Mouse (Mus musculus): ENCODE data around the gene Tnk1.

Gene Tnk1

DNA sequence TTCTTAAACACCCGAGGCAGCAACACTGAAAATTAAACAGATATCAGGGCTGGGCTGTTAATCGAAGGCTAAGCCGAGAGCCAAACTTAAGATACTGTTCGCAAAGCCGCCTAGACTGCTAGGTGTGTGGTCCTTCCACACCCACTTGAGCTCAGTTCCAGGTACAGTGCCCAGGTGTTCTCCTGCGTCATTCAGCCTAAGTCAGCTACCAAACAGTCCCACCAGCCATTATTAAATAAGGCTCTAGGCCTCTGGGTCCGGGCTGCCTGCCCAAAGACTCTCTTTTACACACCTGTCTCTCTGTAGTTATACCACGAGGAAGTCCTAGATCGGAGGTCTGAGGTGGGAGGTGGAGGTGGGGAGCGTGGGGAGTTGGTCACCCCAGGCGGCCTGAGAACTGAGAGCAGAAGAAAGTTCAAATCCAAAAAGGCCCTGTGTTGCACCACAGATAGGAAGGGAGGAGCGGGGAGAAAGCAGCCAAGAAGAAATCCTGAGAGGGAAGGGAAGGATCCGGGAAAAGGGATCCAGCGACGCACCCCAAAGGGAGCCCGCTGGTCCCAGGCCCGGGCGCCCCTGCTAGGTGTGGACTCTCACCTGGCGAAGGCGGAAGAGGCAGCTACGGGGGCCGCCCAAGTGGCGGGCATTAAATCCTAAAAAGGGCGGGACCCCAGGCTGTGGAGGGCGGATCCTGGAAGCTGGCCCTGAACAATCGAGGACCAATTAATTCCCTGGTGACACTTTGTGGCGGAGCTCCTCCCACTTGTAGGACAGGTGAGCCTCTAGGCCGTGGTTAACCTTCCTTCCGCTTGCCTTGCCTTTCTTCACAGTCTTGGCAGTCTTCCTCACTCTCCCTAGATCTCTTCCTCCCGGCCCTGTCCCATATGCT lies at the start of gene Tnk1:
Gene Tnk1 (minus strand): TSS at position 618 of the 886 bp plus-strand sequence.
- CTCF ChIA-PET: interaction anchor here (0.5 kb wide), 1 partner anchor 47 kb away, joined by 3 read pairs; no protein-coding TSS in a partner anchor

DNA sequence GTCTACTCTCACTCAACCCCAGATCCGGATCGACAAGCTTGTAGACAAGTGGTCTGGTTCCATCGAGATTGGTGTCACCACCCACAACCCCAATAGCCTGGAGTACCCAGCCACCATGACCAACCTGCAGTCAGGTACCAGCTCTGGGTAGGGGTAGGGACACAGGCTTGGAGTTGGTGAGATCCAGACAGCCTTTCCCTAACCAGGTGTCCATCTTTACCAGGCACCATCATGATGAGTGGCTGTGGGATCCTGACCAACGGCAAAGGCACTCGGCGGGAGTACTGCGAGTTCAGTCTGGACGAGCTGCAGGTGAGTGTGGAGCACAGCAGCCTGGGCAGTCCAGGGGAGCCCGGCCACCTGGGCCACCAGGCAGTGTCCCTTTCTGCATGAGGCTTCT lies 45.8 kb upstream of the Tnk1 start:
- CTCF ChIA-PET: interaction anchor here (0.7 kb wide), 1 partner anchor 82 kb away, joined by 3 read pairs; no protein-coding TSS in a partner anchor

DNA sequence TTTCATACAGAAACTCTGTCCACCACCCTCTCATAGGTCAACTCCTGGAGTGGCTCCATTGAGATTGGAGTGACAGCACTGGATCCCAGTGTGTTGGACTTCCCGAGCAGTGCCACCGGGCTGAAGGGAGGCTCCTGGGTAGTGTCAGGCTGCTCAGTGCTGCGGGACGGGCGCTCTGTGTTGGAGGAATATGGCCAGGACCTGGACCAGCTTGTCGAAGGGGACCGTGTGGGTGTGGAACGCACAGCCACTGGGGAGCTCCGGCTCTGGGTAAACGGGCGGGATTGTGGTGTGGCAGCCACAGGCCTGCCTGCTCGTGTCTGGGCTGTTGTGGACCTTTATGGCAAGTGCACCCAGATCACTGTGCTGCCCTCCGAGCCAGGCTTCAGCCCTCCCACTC lies 44.4 kb upstream of the Tnk1 start:
- CTCF ChIA-PET: no interaction called here

DNA sequence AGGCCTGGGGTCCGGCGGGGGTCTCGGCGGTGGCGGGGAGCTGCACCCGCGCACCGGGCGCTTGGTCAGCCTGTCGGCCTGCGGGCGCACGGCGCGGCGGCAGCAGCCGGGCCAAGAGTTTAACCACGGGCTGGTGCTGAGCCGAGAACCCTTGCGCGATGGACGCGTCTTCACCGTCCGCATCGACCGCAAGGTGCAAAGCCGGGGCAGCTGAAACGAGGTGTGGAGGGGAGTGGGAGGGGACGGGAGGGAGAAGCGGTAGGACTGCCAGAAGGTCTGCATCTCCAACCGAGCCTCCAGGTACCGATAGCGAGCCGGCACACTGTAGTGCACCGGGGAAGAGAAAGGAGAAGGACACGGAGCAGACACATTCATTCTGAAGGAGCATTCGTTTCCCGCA lies 43.5 kb upstream of the Tnk1 start:
- CTCF ChIA-PET: no interaction called here

GRCm38 (mm10) chr11:69901406-69901846 lies 42.9 kb upstream of the Tnk1 start:
- CTCF ChIA-PET: no interaction called here

DNA sequence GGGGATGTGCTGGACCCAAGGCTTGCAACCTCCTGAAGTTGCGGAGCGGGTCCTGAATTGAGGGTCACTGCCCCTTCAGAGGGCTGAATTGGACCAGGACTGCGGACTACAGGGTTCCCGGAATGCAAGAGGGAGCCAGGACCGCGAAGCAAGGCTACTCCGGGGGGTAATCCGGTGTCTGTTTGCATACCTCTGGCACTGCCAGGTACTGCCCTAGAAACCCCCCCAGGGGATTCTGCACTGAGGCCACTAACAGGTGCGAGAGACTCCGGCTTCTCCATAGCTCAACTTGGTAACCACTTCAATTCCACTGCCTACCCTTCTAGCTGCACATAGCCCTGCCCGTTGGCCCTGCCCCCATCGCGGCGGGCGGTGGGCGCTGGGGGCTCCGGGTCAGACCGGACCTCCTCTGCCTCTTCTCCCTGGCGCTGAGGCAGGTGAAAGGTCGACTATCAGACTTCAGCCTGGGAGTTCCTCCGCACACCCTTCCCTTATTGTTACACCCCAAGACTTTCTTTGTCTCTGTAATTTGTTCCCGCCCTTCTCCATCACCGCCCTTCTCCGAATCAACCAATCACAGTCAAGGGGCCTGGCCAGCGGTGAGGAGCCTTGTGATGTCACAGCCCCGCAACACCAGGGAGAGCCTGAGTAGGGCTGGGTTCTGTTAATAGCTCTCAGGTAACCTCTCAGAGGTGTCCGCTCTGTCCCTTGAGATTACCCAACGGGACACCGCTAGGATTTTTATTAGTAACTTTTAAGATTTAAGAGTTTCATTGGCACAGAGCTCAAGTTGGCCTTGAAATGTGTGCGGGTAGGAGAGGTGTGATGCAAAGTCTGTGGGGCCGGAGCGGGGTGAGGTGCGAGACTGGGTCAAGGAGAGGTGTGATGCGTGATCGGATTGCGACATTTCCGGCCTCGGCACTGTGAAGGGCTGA lies 42.2 kb upstream of the Tnk1 start, which contains the start of the genes 2810408A11Rik and Neurl4:
Gene 2810408A11Rik (minus strand): TSS at position 517 of the 935 bp plus-strand sequence.
Gene Neurl4 (plus strand): TSS at position 602 of the 935 bp plus-strand sequence.
- CTCF ChIA-PET: interaction anchor here (1.2 kb wide), 1 partner anchor 11 kb away, joined by 3 read pairs; no protein-coding TSS in a partner anchor

- CTCF ChIA-PET: interaction anchor here (1.2 kb wide), 1 partner anchor 11 kb away, joined by 3 read pairs; no protein-coding TSS in a partner anchor
Measured at GRCm38 (mm10) chr11:69899870-69900269, 41.3 kb upstream of the Tnk1 start.

GRCm38 (mm10) chr11:69895291-69895690 lies 36.8 kb upstream of the Tnk1 start, which contains the start of gene Acap1:
Gene Acap1, minus strand, starts transcription at chr11:69895539.
- CTCF ChIA-PET: interaction anchor here (0.6 to 0.9 kb wide), 2 partner anchors 14 to 22 kb away, joined by 3 to 4 read pairs; no protein-coding TSS in a partner anchor

DNA sequence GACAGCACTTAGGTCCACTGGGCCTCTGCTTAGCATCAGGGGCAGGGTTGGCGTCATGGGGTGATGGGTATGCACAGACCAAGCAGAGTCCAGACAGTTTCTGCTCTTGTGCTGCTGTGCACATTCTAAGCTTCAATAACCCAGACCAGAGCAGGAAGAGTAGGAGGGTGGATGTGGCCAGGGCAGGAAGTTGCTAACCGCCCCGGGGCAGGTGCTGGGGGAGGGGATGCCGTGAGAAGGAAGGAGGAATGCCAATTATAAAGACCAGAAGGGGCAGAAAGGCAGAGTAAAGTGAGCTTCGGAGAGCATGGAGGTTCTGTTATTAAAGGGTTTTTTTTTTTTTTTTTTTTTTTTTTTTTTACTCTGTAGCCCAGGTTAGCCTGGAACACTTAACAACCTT lies 36.1 kb upstream of the Tnk1 start:
- CTCF ChIA-PET: interaction anchor here (0.6 to 0.9 kb wide), 4 partner anchors 15 to 74 kb away, joined by 3 to 27 read pairs (median 4); no protein-coding TSS in a partner anchor

GRCm38 (mm10) chr11:69891482-69891881 lies 33.0 kb upstream of the Tnk1 start:
- CTCF ChIA-PET: interaction anchor here (0.9 kb wide), 1 partner anchor 8 kb away, joined by 3 read pairs; no protein-coding TSS in a partner anchor

DNA sequence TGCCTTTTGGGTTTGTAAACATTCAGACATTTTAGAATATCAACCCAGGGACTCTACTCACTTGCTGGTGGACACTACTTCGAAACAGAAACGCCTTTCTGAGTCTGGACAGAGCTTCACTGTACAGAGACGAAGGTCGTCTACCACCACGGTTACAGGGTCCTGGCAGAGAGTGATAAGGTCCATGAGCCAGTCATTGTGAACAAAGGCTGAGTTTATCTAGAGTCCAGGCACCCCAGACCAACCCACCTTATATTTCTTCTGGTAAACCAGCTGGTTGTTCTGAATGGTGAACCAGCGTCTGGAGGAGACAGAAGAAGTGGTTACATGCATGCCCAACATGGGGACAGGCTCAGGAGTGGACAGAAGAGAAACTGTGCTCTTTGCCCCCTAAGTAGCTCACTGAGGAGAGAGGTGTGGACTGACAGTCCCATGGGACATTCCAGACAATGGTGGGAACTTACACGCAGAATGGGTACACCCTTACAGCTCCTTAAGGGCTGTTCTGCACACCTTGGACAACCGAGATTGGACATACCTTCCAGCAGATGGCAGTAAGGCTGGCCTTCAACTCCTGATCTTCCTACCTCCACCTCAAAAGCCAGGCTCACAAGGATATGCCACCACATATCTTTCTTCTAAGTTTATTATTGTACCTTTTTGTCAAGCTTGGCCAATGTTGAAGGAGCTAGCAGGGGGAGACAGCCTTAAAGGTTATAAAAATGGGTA lies 28.5 kb upstream of the Tnk1 start:
- CTCF ChIA-PET: interaction anchor here (0.5 kb wide), 1 partner anchor 158 kb away, joined by 3 read pairs; no protein-coding TSS in a partner anchor

GRCm38 (mm10) chr11:69884663-69885062 lies 26.1 kb upstream of the Tnk1 start:
- CTCF ChIA-PET: interaction anchor here (0.6 to 1.6 kb wide), 2 partner anchors 37 to 195 kb away, joined by 4 to 7 read pairs; partner anchors contain the start of gene Eif5a

- CTCF ChIA-PET: interaction anchor here (0.6 to 1.6 kb wide), 2 partner anchors 37 to 196 kb away, joined by 4 to 7 read pairs; partner anchors contain the start of gene Eif5a
Measured at GRCm38 (mm10) chr11:69884240-69884639, 25.7 kb upstream of the Tnk1 start.

DNA sequence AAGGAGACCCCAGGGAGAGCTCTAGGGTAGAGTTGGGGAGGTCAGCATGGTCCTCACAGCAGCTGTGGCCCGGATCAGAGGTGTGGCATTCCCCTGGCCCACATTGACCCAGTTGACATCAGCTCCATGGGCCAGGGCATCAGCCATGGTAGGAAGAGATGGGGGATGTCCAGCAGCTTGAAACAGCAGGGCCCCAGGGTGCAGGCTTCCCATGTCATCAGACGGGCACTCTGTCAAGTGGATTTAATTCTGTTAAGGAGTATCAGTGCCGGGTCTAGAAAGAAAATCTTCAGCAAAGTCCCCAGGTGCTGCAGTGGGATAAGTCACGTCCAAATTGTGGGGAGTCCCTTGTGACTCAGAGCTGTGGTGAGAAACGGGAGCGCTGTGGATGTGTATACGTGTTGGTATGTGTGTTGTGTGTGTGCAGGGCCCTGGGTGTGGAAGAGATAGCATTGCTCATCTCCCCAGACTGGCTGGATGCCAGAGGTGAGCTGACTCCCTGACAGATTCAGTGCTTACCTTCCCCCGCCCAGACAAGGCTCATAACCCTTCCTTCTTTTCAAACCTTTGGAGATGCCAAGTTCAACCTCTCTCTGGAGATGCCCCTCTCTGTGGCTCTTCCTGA lies 25.1 kb upstream of the Tnk1 start:
- CTCF ChIA-PET: interaction anchor here (0.8 to 1.6 kb wide), 3 partner anchors 8 to 65 kb away, joined by 3 to 7 read pairs (median 3); partner anchors contain the start of gene Eif5a

GRCm38 (mm10) chr11:69883066-69883465 lies 24.5 kb upstream of the Tnk1 start:
- CTCF ChIA-PET: interaction anchor here (0.8 to 1.6 kb wide), 3 partner anchors 9 to 66 kb away, joined by 3 to 7 read pairs (median 3); partner anchors contain the start of gene Eif5a

GRCm38 (mm10) chr11:69881787-69882670 lies 23.5 kb upstream of the Tnk1 start:
- CTCF ChIA-PET: interaction anchor here (0.6 to 0.7 kb wide), 2 partner anchors 40 to 93 kb away, joined by 3 read pairs; no protein-coding TSS in a partner anchor

DNA sequence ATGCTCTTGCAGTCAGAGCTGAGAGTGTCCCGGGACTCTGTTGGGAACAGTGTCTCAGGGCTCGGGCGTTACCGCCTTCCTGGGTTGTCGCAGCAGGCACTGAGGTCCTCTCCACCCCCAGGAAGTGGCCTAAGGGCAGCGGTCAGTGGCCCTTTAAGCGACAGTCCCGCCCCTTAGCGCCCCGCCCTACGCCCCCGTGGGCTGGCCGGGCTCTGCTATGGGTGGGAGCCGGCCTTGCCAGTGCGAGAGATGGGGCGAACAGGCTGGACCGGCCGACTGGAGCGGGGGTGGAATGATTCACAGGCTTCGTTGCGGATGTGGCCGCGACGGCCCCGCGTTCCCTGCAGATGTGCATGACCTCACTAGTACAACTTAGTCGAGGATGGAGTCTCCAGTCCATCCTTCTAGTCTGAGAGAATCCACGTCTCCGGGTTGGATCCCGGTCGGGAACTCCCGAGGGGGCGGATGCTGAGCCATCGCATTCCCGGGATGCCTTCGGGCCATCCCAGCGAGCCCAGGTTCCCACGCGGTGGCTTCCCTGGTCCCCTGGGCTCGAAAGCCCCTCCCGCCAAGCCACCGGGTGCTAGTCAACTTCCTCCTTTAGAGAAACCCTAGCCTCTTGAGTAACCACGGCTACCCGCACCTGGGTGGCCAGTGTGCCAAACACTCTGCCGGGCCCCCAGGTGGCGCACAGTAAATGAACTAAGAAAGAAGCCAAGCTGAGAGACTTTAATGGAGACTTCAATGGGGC lies 22.5 kb upstream of the Tnk1 start, which contains the start of gene Kctd11:
Gene Kctd11 (minus strand): TSS at position 554 of the 751 bp plus-strand sequence.
- CTCF ChIA-PET: interaction anchor here (1.4 kb wide), 1 partner anchor 67 kb away, joined by 7 read pairs; the partner anchor contains the start of gene Slc2a4

- CTCF ChIA-PET: interaction anchor here (0.7 to 1.4 kb wide), 2 partner anchors 58 to 68 kb away, joined by 3 to 7 read pairs; partner anchors contain the start of gene Slc2a4
Measured at GRCm38 (mm10) chr11:69880506-69880852, 21.9 kb upstream of the Tnk1 start.

Data from spleen, embryonic (tissue).